Mouse (Mus musculus) embryo, embryonic 9.5 days (tissue): ENCODE results near the gene Dguok.
A peak's percentile ranks its signal among the peaks of the same experiment; 100 is the strongest.

Source experiments
- DNase-seq: peaks from one replicate; pipeline ENCODE4 v3.0.0-alpha.2; 2017; ENCODE audit errors: extremely low spot score

Gene Dguok

GRCm38 (mm10) chr6:83499078-83499477, 7.7 kb downstream of the Dguok start:
- no peak for DNase-seq

DNA sequence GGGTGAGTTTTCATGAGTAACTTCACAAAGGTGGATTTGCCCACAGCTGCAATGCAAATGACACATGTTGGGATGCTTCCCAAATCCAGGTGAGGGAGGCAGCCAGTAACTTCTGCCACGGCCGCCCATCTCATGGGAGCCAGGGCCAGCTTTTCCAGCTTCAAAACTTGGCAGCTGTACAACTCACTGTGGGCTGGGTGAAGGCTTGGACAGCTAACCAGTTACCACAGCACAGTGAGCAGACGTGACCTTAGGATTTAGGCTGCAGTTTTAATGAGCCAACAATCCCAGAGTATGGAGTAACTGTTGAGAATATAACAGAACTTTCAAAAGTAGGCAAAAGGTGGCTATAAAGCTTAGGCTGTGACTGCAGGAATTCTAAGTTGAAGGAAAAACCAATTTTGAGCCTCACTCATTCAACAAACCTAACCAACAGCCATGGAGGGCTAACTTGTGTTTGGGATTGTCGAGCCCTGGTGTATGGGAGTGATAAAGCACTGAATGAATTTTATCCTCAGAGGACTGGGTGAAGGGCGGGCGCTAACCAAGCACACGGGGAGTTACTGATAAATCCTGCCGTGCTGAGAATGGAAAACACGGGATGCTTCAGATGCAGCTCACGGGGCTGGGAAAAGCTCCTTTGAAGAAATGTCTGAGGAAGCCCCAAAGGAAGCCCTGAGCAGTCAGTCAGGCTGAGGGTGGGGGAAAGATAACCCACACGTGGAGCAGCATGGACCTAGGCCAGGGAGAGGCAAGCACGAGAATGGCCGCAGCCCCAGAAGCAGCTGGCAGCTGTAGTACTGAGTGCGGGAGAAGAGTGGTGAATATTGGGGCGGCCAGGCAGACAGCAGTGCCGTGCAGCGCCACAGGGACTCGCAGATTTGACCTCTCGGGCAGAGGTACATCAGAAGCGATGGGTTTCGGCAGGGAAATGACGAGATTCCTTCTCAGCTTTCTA, 9.7 kb downstream of the Dguok start:
- DNase-seq, result no peak

- no peak for DNase-seq
Observed at GRCm38 (mm10) chr6:83496009-83496752, 10.6 kb downstream of the Dguok start.

- DNase-seq, result no peak
Observed at GRCm38 (mm10) chr6:83490622-83491021, 16.1 kb downstream of the Dguok start.

GRCm38 (mm10) chr6:83488200-83488599, 18.6 kb downstream of the Dguok start:
- DNase-seq, result no peak

DNA sequence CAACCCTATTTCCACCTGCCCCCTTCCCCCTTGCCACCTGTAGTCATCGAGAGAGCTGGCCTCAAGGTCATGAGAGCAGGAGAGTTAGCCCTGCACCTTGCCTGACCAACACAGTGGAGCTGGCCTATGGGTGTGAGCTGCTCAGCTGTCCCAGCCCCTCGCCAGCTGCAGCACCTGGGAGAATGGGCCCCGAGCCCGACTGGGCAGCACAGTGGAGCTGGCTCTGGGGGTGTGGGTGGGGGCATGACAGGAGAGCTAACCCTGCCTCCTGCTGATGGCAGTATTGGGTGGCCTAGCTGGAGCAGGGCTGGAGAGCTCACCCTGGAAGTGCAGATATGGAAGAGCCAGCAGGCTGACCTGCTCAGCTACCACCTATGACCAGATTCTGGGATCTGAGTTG, 19.5 kb downstream of the Dguok start:
- no peak for DNase-seq

- no peak for DNase-seq
Observed at GRCm38 (mm10) chr6:83485854-83486253, 20.9 kb downstream of the Dguok start.

GRCm38 (mm10) chr6:83483776-83484175, 23.0 kb downstream of the Dguok start:
- DNase-seq, result no peak

DNA sequence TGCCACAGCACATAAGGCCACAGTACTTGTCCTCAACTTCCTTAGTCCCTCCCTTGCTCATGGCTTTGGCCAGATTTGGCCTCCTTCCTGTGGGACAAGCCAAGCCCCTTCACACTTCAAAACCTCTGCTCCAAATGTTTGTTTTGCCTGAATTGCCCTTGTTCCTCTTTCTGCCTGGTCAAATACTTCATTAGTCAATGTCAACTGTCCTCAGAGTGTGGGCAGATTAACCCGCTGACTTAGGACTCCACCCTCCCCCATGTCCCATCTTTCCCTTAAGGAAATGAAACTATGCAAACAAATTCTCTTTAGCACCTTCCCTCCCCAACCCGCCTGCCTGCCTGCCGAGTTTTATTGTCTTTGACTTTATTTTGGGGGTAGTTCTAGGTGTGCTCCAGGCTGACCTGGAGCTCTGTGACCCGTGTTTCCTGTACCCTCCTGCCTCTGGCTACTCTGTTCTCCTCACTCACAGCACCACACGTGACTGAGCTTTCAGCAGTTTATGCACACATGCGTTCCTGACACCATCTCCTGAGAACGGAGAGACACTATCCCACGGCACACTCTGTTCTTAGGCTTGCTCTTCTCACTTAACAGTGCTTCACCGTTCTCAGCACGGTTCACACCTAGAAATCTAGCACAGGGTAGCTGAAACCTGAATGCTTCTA, 24.2 kb downstream of the Dguok start:
- DNase-seq, result no peak

GRCm38 (mm10) chr6:83480019-83480655, 26.6 kb downstream of the Dguok start:
- no peak for DNase-seq

DNA sequence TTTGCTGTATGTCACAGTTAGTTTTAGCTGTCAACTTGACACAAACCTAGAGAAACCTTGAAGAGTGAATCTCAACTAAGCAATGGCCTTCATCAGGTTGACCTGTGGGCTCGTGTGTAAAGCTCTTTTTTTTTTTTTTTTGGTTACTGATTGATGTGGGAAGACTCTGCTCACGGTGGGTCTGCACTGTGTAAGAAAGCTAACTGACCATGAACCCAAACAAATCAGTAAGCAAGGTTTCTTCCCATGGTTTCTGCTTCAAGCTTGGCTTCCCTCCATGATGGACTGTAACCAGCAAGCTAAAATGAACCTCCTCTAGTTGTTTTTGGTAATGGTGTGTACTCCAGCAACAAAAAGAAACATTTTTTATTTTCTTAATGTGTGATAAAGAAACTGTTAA, 27.6 kb downstream of the Dguok start:
- no peak for DNase-seq

DNA sequence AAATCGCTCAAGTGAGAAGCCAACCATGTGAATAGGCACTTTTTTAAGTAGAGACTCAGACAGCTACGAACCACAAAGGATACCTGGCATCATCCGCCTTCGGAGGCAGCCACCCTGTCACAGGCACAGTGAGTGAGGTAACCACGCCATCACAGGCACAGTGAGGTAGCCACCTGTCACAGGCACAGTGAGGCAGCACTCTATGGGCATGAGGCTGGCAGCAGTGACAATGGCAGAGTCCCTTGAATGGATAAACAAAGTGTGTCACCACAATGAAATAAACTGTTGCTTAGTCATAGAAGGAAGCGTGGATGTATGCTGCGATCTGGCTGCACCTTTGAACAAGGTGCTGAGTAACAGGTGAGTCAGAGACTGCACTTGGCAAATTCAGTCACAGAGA, 28.1 kb downstream of the Dguok start:
- DNase-seq, result no peak

DNA sequence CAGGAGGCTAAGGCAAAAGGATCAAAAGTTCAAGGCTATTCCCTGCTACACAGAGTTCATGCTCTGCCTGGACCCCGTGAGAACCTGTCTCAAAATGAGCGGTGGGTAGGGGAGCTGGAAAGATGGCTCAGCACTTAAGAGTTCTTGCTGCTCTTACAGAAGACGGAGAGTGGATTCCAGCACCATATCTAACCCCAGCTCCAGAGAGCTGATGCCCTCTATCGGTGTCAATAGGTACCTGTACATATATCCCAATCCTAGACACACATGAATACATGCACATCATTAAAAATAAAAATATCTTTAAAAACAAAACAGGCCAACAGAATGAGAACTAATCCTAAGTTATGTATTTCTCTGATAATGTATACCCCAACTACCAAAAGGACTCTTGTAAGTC, 28.6 kb downstream of the Dguok start:
- no peak for DNase-seq

DNA sequence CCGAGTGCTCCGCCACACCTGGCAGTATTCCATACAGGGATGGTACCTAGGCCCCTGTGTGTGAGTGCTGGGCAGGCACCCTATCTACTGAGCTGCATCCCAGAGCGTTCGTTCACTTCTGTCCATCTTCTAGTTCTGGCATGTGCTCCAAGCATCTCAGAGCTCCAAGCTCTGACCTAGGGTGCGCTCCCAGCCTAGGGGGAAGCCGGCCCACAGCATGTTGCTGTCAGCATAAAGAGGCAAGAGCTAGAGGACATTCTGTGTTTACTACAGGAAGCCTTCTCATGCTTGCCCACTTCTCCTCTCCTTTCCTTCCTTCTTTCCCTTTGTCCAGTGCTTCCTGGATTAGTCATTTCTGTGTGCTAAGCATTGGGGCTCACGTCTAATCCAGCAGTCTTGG, 31.3 kb downstream of the Dguok start:
- no peak for DNase-seq

DNA sequence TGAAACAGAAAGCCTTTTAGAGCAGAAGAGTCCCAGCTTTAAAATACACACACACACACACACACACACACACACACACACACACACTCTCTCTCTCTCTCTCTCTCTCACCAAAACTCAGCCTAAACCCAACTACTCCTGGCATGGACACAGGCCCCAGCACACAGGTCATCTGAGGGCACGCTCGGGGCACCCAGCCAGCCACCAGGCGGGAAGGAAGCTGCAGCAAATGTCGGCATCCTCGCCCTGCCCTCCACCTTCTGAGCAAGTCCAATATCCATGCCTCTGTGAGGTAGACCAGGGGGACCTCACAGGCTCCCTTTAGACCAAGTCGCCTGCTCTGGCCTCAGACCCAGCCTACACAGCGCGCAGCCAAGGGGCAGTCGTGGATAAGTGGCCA, 33.5 kb downstream of the Dguok start:
- no peak for DNase-seq

GRCm38 (mm10) chr6:83471739-83472138, 35.0 kb downstream of the Dguok start:
- DNase-seq, result no peak

DNA sequence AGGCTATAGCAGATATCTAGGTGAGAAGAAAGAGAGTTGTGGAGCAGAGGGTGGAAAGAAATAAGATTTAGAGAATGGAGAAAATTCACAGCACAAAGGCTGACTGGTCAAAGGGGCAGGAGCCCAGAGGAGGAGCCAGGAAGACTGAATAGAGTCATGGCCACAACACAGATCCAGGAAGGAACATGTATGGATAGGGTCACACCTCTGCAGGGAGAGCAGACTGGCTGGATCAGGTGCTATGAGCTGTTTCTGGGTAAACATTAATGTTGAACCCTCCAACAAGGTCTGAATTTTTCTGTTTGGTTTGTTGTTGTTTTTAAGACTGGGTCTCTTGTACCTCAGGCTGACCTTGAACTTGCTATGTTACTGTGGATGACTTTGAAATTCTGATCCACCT, 42.8 kb downstream of the Dguok start:
- DNase-seq, result no peak

DNA sequence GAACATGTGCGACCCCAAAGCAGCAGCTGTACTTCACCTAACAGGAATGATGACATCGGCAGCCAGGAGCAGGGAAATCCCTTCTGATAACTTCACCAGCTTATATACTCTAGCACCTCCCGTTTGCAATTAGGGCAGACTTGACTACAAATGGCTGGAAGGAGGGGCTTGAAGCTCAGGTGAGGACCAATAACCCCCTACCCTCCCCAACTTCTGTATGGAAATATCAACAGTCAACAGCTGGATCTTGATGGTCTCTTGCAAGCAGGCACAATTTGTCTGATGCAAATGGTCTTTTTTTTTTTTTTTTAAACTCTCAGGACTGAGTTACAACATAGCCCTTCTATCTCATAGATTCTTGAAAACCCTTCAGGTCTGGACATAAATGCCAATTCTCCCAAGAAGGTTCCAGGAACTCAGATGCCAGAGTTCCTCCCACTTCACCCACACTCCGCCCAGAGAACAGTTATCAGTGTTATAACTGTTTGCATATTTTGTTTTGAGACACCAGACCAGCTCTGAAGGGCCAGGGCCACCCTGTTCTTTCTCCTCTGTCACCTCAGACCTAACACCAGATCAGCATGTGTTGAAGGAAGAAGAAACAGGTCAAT, 47.6 kb downstream of the Dguok start, which contains the start of gene Tet3:
TSS of gene Tet3 (minus strand) at position 51 of the 611 bp plus-strand sequence.
- DNase-seq, result no peak

- peak; percentile 43 for DNase-seq
Observed at GRCm38 (mm10) chr6:83456984-83457810, 49.6 kb downstream of the Dguok start.
